Mouse (Mus musculus): ENCODE data around the gene Exosc5. TPM values are rescaled to one million over a fixed set of nuclear protein-coding genes. Genes with fewer than 3 reads are reported as not detected.

Gene Exosc5
- total and polyA plus RNA-seq, 3 experiments, result 109 to 134 TPM; not detected in 1

DNA sequence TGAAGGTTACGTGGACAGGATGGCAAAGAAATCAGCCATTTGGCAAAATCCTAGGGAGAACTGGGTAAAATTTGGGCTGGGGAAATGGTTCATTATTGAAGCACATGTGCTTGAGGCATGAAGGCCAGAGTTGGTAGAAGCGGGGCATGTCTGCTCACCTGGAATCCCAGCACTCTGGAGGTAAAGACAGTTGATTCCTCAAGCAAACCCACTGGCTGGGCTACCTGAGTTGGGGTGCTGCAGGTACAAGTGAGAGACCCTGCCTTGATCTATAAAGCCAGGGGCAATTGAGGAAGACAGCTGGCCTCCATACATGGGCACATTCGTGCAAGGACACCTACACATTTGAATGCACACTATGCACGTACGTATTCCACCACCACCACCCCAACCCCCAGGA, 38.9 kb upstream of the Exosc5 start:
- peaks cover 2 to 20% of the 10 kb centered on the region in 2 experiments; a peak in 3 of 4 replicates for H3K4me1 ChIP-seq (ENCODE audit: control insufficient read depth in 1 of 2, insufficient read depth in 2 of 2, low read length in 2 of 2)
- no peaks in the 10 kb centered on the region for H3K9me3 ChIP-seq (replicated peaks; ENCODE audit: insufficient read depth, low read length)
- H3K36me3 ChIP-seq (ENCODE audit: control insufficient read depth in 1 of 2, insufficient read depth in 2 of 2, low read length in 2 of 2), result peaks cover 0 to 4% of the 10 kb centered on the region in 2 experiments; a peak in 2 of 4 replicates
- H3K79me2 ChIP-seq (ENCODE audit: control insufficient read depth, insufficient read depth, low read length, poor library complexity), result no peaks in the 10 kb centered on the region; the same call in 1 of the 2 replicates
- no peak for DNase-seq (ENCODE audit: low read depth, low spot score)
- no peak overlapping the region; the same call in 1 of the 2 replicates for H3K9ac ChIP-seq (ENCODE audit: control insufficient read depth, low read depth, low read length, poor library complexity, severe bottlenecking)
- no peak for TF ChIP-seq POLR2A (IDR thresholded peaks at IDR 0.05; ENCODE audit: control insufficient read depth in 1 of 2, insufficient read depth in 1 of 2, low read depth in 1 of 2, low read length in 2 of 2, poor library complexity in 1 of 2)
- no peak for TF ChIP-seq NELFE (IDR thresholded peaks at IDR 0.05; ENCODE audit: low read depth, low read length)
- H3K27me3 ChIP-seq (ENCODE audit: control insufficient read depth in 1 of 2, insufficient read depth in 2 of 2, low read length in 2 of 2), result no peaks in the 10 kb centered on the region
- no peak overlapping the region for H3K4me3 ChIP-seq (ENCODE audit: control insufficient read depth in 1 of 2, insufficient read depth in 1 of 2, low read depth in 2 of 2, low read length in 2 of 2)
- H3K27ac ChIP-seq (ENCODE audit: control insufficient read depth, low read depth, low read length), result no peak overlapping the region

DNA sequence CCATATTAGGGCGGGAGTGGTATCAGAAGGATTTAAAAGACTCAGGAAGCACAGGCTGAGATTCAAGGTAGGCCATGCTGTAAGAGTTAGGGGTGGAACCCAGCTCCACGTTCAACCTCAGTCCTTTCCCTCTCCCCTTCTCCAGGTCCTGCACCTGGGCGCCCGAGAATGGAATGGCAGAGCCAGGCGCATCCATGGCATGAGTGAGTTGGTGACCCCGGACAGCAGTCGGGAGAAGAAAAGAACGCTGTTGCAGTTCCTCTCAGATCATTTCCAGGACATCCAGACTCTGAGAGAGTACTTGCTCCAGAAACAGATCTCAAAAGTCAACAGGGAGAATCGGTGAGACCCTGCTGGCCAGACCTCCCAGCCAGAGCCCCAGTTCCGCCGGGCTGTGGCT, 38.2 kb upstream of the Exosc5 start:
- Histone ChIP-seq H3K79me2 (ENCODE audit: control insufficient read depth, insufficient read depth, low read length, poor library complexity) (no peaks in the 10 kb centered on the region; the same call in 1 of the 2 replicates), H3K36me3 (ENCODE audit: control insufficient read depth in 1 of 2, insufficient read depth in 2 of 2, low read length in 2 of 2) (peaks cover 0 to 4% of the 10 kb centered on the region in 2 experiments; a peak in 2 of 4 replicates), H3K9me3 (replicated peaks; ENCODE audit: insufficient read depth, low read length) (no peaks in the 10 kb centered on the region), H3K27ac (ENCODE audit: control insufficient read depth, low read depth, low read length) (no peak overlapping the region), H3K27me3 (ENCODE audit: control insufficient read depth in 1 of 2, insufficient read depth in 2 of 2, low read length in 2 of 2) (no peaks in the 10 kb centered on the region), H3K9ac (ENCODE audit: control insufficient read depth, low read depth, low read length, poor library complexity, severe bottlenecking) (no peak overlapping the region), H3K4me3 (ENCODE audit: control insufficient read depth in 1 of 2, insufficient read depth in 1 of 2, low read depth in 2 of 2, low read length in 2 of 2) (no peak overlapping the region), H3K4me1 (ENCODE audit: control insufficient read depth in 1 of 2, insufficient read depth in 2 of 2, low read length in 2 of 2) (peaks cover 2 to 17% of the 10 kb centered on the region in 2 experiments; a peak in 3 of 4 replicates)
- TF ChIP-seq MAFK (IDR thresholded peaks at IDR 0.05; ENCODE audit: borderline replicate concordance, low read depth, low read length) (no peak), ZC3H11A (IDR thresholded peaks at IDR 0.05; ENCODE audit: low read depth, low read length) (no peak), TAL1 (IDR thresholded peaks at IDR 0.05; ENCODE audit: low read length) (no peak), MYC (IDR thresholded peaks at IDR 0.05; ENCODE audit: low read depth, low read length) (no peak), KAT2A (conservative IDR thresholded peaks at IDR 0.05; ENCODE audit: low read depth, low read length) (no peak), JUND (IDR thresholded peaks at IDR 0.05; ENCODE audit: low read depth, low read length) (no peak), SIN3A (IDR thresholded peaks at IDR 0.05; ENCODE audit: low read length) (no peak), EP300 (IDR thresholded peaks at IDR 0.05; ENCODE audit: low read depth in 1 of 2, low read length in 2 of 2) (no peak)
- no peak for DNase-seq (ENCODE audit: low read depth, low spot score)

DNA sequence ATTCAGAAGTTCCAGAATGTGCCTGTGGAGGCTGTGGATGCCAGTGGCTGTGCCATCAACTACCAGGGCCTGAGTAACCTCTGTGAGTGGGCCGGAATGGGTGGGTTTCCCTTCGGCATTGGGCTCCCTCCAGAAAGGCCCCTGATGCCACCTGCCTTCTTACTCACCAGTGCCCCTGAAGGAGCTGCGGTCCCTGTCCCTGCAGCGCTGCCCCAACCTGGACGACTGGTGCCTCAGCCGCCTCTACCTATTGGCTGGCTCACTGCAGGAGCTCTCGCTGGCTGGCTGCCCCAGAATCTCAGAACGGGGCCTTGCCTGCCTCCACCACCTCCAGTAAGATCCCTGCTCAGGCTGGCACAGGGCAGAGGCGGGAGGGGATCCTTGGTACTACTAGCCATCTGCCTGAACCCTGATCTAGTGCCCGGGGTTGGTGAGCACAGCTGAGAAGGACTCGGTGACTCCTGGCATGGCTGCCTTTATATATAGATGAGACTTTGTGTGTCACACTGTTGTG, 35.0 kb upstream of the Exosc5 start:
- Histone ChIP-seq H3K27ac (ENCODE audit: control insufficient read depth, low read depth, low read length) (no peak overlapping the region), H3K9ac (ENCODE audit: control insufficient read depth, low read depth, low read length, poor library complexity, severe bottlenecking) (no peak overlapping the region), H3K4me3 (ENCODE audit: control insufficient read depth in 1 of 2, insufficient read depth in 1 of 2, low read depth in 2 of 2, low read length in 2 of 2) (no peak overlapping the region), H3K27me3 (ENCODE audit: control insufficient read depth in 1 of 2, insufficient read depth in 2 of 2, low read length in 2 of 2) (no peaks in the 10 kb centered on the region), H3K9me3 (replicated peaks; ENCODE audit: insufficient read depth, low read length) (no peaks in the 10 kb centered on the region), H3K79me2 (ENCODE audit: control insufficient read depth, insufficient read depth, low read length, poor library complexity) (no peaks in the 10 kb centered on the region; the same call in 1 of the 2 replicates), H3K36me3 (ENCODE audit: control insufficient read depth in 1 of 2, insufficient read depth in 2 of 2, low read length in 2 of 2) (peaks cover 0 to 6% of the 10 kb centered on the region in 2 experiments; a peak in 2 of 4 replicates), H3K4me1 (ENCODE audit: control insufficient read depth in 1 of 2, insufficient read depth in 2 of 2, low read length in 2 of 2) (peaks cover 2 to 22% of the 10 kb centered on the region in 2 experiments; a peak in 3 of 4 replicates)
- DNase-seq (ENCODE audit: low read depth, low spot score), result no peak
- no peak for TF ChIP-seq GABPA (IDR thresholded peaks at IDR 0.05; ENCODE audit: low read depth, low read length)
- no peak for TF ChIP-seq TBP (IDR thresholded peaks at IDR 0.05; ENCODE audit: low read depth, low read length)
- TF ChIP-seq TAL1 (IDR thresholded peaks at IDR 0.05; ENCODE audit: low read length), result no peak
- no peak for TF ChIP-seq MAFK (IDR thresholded peaks at IDR 0.05; ENCODE audit: borderline replicate concordance, low read depth, low read length)
- no peak for TF ChIP-seq SMC3 (IDR thresholded peaks at IDR 0.05; ENCODE audit: low read depth, low read length)
- no peak for TF ChIP-seq ELF1 (IDR thresholded peaks at IDR 0.05; ENCODE audit: low read depth, low read length)
- TF ChIP-seq E2F4 (IDR thresholded peaks at IDR 0.05; ENCODE audit: borderline replicate concordance, low read depth, low read length), result no peak
